Mouse (Mus musculus): ENCODE measurements at regions not wholly inside any gene's neighbourhood (a gene's known extent, or its start where the extent isn't known, plus 50 kb on each side); places are given as distances from the start of the nearest gene placed in this dataset.
"Not testable (repeated sequence)": the region's sequence is repeated elsewhere in the genome, so short reads cannot be mapped to it uniquely, and the experiment has no call there.

- DNase-seq (ENCODE audit: low spot score), result no peak
Measured at GRCm38 (mm10) chr12:77090525-77090924, 128.5 kb upstream of the Max start.

DNA sequence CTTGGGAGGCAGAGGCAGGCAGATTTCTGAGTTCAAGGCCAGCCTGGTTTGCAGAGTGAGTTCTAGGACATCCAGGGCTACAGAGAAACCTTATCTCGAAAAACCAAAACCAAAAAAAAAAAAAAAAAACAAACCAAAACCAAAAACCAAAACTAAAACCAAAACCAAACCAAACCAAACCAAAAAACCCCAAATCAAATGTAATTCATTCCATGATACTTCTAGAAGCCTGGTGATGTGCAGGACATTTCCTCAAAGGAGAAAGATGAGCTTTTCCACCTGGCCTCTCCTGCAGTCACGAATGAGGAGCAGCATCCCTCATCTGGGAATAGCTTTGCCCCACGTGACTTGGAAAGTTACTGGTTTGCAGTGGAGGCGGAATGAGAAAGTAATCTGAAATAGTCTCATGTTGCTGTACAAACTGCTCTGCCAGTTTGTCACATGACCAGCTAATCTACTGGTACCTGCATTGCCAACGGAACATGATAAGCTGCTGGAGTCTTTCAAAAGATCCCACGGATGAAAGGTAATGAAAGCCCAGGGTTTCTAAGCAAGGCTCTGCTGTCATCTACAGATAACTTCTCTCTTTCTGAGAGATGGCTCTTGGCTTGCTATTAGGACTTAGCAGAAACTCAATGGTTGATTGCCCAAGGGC, 127.8 kb upstream of the Max start:
- peak; percentile 11 for DNase-seq (ENCODE audit: low spot score)

DNA sequence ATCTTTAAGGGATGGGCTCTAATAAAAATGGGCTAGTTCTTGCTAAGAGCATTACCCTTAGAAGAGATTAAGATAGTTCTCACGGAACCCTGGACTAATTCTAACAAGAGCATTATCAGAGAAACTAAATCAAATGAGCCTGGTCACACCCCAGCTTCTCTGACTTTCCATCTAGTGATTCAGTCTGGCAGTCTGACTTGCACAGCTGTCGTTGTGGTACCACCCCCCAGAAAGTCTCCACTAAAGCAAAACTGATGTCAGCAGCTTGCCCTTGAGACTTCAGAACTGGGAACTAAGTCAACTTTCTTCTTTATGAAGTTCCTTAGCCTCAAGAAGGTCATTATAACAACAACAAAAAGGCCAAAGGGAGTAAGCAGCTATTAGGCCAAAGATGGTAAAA, 126.5 kb upstream of the Max start:
- peak; percentile 4 for DNase-seq (ENCODE audit: low spot score)

DNA sequence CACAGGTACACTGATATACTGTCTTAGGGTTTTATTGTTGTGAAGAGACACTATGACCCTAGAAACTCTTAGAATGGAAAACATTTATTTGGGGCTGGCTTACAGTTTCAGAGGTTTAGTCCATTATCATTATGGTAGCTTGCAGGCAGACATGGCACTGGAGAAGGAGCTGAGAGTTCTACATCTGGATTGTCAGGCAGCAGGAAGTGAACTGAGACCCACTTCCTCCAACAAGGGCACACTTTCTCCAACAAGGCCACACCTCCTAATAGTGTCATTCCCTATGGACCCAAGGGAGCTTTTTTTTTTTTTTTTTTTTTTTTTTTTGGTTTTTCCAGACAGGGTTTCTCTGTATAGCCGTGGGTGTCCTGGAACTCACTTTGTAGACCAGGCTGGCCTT, 124.9 kb upstream of the Max start:
- not testable (repeated sequence) for DNase-seq (ENCODE audit: low spot score)

DNA sequence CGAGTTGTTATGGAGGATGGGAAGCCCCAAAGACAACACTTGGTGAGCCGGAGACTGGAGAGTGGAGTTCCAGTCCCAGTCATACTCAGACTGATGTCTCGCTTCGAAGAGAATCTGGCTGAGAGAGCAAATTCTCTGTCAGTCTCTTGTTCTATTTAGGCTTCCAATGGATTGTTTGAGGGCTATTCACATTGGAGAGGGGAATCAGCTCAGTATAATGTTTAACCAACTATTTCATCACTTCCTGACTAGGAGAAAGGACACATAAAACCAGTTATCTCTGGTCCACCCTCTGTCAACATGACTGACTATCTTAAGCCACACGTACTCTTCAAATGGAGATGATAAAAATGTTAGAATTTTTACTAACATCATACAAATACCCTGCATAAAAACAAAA, 123.9 kb upstream of the Max start:
- DNase-seq (ENCODE audit: low spot score), result no peak

- DNase-seq (ENCODE audit: low spot score), result no peak
Measured at GRCm38 (mm10) chr12:77085244-77085643, 123.2 kb upstream of the Max start.

DNA sequence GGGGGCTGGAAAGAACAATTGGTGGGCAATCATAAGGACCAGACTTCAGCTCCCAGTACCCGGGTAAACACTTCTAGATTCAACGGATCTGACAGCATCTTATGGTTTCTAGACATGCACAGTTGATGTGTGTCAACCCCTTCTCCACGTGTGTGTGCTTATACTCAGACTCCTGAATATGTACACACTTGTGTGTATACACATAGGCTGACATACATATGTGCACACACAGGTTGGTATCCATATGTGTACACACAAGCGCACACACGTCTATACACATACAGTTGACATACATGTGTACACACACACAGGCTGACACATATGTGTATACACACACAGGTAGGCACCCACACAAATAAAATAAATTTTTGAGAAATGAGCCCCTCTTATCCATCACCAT, 122.7 kb upstream of the Max start:
- DNase-seq (ENCODE audit: low spot score), result no peak

DNA sequence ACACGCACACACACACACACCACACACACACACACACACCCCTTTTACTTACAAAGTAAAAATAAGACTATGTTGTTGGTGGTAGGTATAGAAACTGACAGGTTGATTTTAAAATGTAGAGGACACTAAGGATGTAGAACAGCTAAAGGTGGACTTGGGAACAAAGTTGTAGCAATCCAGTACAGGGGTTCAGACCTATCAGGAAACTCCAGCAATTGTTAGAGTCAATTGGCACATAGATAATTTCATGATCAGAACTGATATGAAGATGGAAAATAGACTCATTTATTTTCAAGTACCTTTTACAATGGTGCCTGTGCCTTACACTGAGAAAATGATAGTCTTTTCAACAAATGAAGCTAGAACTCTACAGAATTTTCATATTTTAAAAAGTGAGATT, 122.3 kb upstream of the Max start:
- DNase-seq (ENCODE audit: low spot score), result no peak

- DNase-seq (ENCODE audit: low spot score), result no peak
Measured at GRCm38 (mm10) chr12:77083760-77084159, 121.8 kb upstream of the Max start.

GRCm38 (mm10) chr12:77081774-77082173, 119.8 kb upstream of the Max start:
- no peak for DNase-seq (ENCODE audit: low spot score)

DNA sequence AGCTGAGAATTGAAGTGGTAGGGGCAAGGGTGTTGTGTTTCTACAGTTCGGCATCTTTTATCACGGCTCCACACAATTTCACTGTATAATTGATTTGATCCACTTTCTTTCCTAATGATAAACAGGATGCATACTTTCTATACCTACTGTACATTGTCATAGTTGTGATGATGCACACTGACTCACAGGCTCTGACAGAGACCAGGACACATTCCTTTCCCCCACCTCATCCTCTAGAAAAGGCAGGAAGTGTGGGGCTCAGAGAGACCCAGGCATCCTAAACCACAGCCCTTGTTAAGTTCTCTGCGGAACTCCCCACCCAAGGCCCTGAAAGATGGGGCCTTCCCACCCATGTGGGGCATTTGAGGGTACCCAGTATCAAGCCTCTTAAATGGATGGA, 117.5 kb upstream of the Max start:
- DNase-seq (ENCODE audit: low spot score), result no peak

GRCm38 (mm10) chr12:77076678-77077077, 114.7 kb upstream of the Max start:
- no peak for DNase-seq (ENCODE audit: low spot score)

DNA sequence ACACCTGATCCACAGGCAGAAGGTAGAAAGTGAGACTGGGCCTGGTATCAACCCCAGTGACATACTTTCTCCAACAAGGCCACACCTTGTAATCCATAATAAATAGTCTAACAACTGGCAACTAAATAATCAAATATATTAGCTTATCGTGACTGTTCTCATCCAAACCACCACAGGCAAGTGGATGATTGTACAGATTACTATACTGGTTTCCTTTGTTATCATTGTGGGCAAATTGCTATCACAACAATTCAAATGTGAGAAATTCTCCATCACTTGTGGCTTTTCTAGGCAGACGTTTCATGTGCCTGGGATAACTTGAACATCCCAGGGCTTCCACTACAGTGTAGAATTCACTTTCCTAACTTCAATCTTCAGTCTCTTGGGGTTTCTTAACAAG, 112.6 kb upstream of the Max start:
- DNase-seq (ENCODE audit: low spot score), result no peak

- DNase-seq (ENCODE audit: low spot score), result no peak
Measured at GRCm38 (mm10) chr12:77071700-77072099, 109.7 kb upstream of the Max start.

DNA sequence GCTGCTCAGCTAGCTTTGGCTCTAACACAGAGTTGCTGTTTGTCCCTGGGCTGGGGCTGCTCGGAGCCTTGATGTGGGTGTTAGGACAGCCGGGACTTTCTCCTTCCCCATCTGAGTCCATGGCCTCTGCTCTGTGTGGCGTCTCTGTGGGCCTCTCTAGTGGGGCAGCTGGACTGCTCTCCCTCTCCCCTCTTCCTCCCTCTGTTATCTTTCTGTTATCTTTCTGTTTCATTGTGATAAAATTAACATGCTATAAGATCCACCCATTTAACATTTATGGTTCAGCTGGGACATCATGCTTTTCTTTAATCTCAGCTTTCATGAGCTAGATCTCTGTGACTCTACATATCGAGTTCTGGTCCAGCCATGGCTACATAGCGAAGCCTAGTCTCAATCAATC, 105.9 kb upstream of the Max start:
- DNase-seq (ENCODE audit: low spot score), result no peak

DNA sequence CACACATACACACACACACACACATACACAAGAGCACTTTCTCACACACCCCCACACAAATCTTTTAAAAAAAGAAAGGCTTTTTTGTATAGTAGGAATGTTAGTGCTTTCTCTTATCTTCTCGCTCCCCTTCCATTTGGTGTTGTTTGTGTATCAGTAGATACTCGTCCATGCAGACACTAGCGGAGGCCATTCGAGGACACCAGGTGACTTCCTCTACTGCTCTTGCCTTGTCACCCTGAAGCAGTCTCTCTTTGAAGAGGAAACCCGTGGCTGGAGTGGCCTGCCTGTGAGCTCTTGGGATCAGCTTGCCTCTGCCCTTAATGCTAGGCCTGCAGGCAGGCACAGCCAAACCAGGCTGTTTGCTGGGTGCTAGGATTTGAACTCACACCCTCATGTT, 105.1 kb upstream of the Max start:
- no peak for DNase-seq (ENCODE audit: low spot score)

DNA sequence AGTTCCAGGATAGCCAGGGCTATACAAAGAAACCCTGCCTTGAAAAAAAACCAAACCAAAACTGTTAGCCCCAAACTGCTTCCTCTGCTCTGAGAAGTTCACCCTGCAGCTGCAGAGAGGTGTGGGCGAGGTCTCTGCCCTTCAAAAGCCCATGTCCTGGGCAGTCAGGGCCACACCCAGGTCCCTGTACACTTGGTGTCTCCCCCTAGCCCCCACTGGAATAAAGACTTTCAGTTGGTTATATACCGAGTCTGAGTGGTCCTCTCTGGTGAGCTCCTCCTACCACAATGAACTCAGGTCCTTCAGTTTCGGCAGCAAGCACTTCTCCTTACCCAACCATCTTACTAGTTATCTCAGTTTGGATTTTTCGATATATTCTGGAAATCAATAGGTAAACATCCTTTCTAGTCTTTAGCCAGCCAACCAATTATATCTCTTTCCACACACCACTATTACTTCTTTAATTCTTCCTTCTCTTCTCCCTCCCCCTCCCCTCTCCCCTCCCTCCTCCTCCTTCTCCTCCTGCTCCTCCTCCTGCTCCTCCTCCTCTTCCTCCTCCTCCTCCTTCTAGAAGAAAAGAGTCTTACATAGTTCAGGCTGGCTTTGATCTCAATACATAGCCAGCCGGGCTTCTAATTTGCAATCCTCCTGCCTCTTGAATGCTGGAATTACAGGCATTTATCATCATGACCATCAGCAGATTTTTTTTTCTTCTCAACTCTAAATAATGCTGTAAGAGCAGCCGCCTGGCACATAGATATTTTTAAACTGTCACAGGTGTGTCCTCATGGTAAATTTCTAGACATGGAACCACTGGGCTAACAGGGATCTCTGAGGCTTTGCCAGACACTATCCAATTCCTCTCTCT, 103.9 kb upstream of the Max start:
- DNase-seq (ENCODE audit: low spot score), result no peak

DNA sequence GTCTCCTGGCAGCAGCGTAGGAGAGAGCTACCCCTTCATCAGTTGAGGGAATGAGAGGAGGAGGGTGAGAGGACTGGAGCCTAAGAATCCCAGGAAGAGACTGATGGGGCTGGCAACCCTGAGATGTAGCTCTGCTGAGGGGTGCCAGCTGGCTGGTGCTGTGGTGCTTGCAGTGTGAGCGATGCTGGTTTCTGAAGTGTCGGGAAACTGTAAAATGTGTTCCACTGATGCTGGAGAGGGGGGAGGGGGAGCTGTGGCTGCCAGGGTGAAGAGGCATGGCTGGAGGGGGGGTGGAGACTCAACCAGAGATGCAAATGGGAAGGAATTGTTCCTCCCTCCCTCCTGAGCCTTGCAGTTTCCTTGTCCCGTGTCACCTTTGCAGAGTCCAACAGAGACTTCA, 102.0 kb upstream of the Max start:
- DNase-seq (ENCODE audit: low spot score), result no peak

GRCm38 (mm10) chr12:77061562-77061847, 99.5 kb upstream of the Max start:
- DNase-seq (ENCODE audit: low spot score), result no peak

DNA sequence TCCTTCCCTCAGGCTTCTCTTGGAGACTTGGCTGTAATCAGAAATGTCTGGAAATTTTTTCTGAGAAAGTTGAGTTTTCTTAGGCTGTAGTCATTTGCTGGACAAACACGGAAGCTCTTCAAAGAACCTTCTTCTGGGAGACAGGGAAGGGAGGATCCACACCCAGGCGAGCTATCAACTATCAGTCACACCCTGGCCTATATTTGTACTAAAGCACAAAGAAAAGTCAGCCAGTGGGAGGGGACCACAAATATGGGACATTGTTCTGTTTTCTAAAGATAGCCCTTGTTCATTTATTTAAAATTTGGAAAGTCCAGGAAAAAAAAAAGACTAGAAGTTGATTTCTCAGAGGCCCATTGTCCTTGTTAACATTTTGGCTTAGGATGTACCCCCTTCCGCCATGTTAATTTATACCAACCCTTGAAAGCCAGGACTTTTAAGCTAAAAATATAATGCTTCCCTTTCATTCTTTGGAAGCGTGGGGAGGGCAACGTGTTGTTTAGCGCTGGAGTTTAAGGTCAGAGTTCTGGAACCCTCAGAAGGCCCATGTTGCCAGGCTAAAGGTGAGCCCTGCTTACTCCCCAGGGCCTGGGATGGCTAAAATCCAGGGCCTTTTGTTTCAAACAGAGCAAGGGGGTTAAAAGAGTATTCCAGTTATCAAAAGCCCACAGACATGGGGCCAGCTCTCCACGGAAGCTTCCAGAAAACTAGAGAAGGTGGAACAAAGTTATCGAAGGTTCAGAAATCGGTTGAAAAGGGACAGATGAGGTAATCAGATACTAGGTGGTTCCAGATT, 99.0 kb upstream of the Max start:
- DNase-seq (ENCODE audit: low spot score), result peak; percentile 53

DNA sequence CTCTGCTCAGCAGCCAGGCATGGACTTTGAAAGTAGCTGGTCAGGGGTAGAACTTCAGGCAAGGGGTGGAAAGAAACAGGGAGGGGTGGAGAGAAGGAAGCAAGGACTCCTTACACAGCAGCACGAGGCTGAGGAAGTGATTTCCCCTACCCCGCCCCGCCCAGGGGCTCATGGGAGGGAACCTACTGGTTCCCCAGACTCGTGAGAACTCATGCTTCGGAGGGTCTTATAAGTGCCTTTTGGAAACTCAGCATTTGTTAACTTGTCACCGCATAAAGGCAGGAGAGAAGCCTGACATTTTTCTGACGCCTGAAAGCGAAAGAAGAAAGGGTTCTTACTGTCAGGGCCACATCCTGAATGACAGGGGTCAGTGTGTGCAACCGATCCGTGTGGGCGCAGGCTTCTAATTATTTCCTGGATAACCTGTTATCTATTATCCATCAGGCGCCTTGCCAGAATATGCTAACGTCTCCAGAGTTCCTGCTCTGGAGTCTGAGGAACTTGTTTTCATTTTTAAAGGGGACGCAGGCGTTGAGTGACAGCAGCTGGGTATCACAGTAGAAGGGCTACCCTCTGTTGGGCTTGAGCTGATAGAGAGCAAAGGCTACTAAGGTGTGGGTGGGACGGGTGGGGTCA, 98.2 kb upstream of the Max start:
- peak; percentile 68 for DNase-seq (ENCODE audit: low spot score)

DNA sequence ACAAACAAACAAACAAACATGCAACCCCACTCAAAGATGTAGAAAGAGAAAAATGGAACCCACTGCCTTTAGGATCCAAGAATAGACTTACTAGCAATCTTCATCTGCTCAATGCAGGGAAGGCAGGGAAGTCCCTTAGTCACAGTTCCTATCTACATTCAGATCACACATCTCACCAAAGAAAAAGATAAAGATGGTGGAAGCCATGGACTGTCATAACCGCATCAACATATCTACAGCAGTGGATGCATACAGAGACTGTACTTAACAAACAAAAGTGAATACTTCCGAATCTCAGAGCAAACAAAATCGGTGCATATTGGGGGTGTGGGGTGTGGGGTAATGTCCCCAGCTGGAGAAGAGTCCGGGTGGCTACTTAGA, 97.7 kb upstream of the Max start:
- no peak for DNase-seq (ENCODE audit: low spot score)

Measured in heart, adult 8-10 months (tissue).